Mouse (Mus musculus) MEL (cell line): ENCODE results near the gene Fndc9. TPM values are rescaled to one million over a fixed set of nuclear protein-coding genes. Genes with fewer than 3 reads are reported as not detected.

Source experiments
- DNase-seq: peaks from one replicate; pipeline ENCODE4 v3.0.0; 2011; ENCODE audit warnings: low read depth, low spot score
- H3K27ac ChIP-seq: 2 replicates; pipeline ENCODE4 v1.5.1; 2012; ENCODE audit warnings: low read depth, mild to moderate bottlenecking, control low read depth, low read length, moderate library complexity; ENCODE audit not compliant: control insufficient read depth
- H3K27me3 ChIP-seq, 2 experiments: fragments of 150-350 bp in 1 of 2; sonication (generic) in 1 of 2; 2 replicates each; pipeline ENCODE4 v1.6.1; 2012; ENCODE audit warnings: low read length in 2 of 2, mild to moderate bottlenecking in 2 of 2, improper control_type of control experiment in 1 of 2, moderate library complexity in 1 of 2; ENCODE audit not compliant: insufficient read depth in 2 of 2, control insufficient read depth in 1 of 2
- H3K36me3 ChIP-seq, 2 experiments: 2 replicates each; pipeline ENCODE4 v1.6.1; 2012 to 2014; ENCODE audit warnings: low read length in 2 of 2, improper control_type of control experiment in 1 of 2, inconsistent platforms in 1 of 2, mild to moderate bottlenecking in 1 of 2; ENCODE audit not compliant: insufficient read depth in 2 of 2, control insufficient read depth in 1 of 2
- H3K4me1 ChIP-seq, 2 experiments: fragments of 150-350 bp in 1 of 2; sonication (generic) in 1 of 2; 2 replicates each; pipeline ENCODE4 v1.6.1; 2012; ENCODE audit warnings: low read length in 2 of 2, improper control_type of control experiment in 1 of 2, mild to moderate bottlenecking in 1 of 2; ENCODE audit not compliant: insufficient read depth in 2 of 2, control insufficient read depth in 1 of 2
- H3K4me3 ChIP-seq, 2 experiments: fragments of 150-350 bp in 1 of 2; sonication (generic) in 1 of 2; 2 replicates each; pipeline ENCODE4 v1.5.1; 2012; ENCODE audit warnings: low read depth in 2 of 2, low read length in 2 of 2, mild to moderate bottlenecking in 2 of 2, moderate library complexity in 2 of 2, control low read depth in 1 of 2, improper control_type of control experiment in 1 of 2; ENCODE audit not compliant: control insufficient read depth in 1 of 2, insufficient read depth in 1 of 2
- H3K79me2 ChIP-seq: 2 replicates; pipeline ENCODE4 v1.6.1; 2012; ENCODE audit warnings: mild to moderate bottlenecking, low read length, moderate library complexity; ENCODE audit not compliant: control insufficient read depth, poor library complexity, insufficient read depth
- H3K9ac ChIP-seq: 2 replicates; pipeline ENCODE4 v1.6.1; 2012; ENCODE audit warnings: low read depth, mild to moderate bottlenecking, control low read depth, low read length, moderate library complexity; ENCODE audit not compliant: control insufficient read depth, poor library complexity, severe bottlenecking
- H3K9me3 ChIP-seq: fragments of 150-350 bp; sonication (generic); replicated peaks from 2 replicates; pipeline ENCODE4 v1.6.1; 2012; ENCODE audit warnings: mild to moderate bottlenecking, low read length, improper control_type of control experiment, moderate library complexity; ENCODE audit not compliant: insufficient read depth
- CHD2 ChIP-seq: IDR thresholded peaks from 2 replicates; pipeline ENCODE4 v1.6.1; 2011; ENCODE audit warnings: low read length, improper control_type of control experiment
- EP300 ChIP-seq, 2 experiments: IDR thresholded peaks; 2 replicates each; pipeline ENCODE4 v1.6.1; 2011; ENCODE audit warnings: improper control_type of control experiment in 2 of 2, low read length in 2 of 2, low read depth in 1 of 2, mild to moderate bottlenecking in 1 of 2
- ETS1 ChIP-seq: IDR thresholded peaks from 2 replicates; pipeline ENCODE4 v1.6.1; 2012; ENCODE audit warnings: low read depth, mild to moderate bottlenecking, inconsistent platforms, low read length, improper control_type of control experiment, moderate library complexity
- GABPA ChIP-seq: IDR thresholded peaks from 2 replicates; pipeline ENCODE4 v1.6.1; 2012; ENCODE audit warnings: low read depth, mild to moderate bottlenecking, inconsistent platforms, low read length, improper control_type of control experiment, moderate library complexity
- JUND ChIP-seq: IDR thresholded peaks from 2 replicates; pipeline ENCODE4 v1.6.1; 2011; ENCODE audit warnings: low read depth, mild to moderate bottlenecking, improper control_type of control experiment, low read length
- MAX ChIP-seq: IDR thresholded peaks from 2 replicates; pipeline ENCODE4 v1.6.1; 2011; ENCODE audit warnings: low read length, improper control_type of control experiment
- MXI1 ChIP-seq: IDR thresholded peaks from 2 replicates; pipeline ENCODE4 v1.6.1; 2011; ENCODE audit warnings: mild to moderate bottlenecking, low read depth, low read length, improper control_type of control experiment
- NELFE ChIP-seq: IDR thresholded peaks from 2 replicates; pipeline ENCODE4 v1.6.1; 2011; ENCODE audit warnings: low read depth, low read length, improper control_type of control experiment
- NRF1 ChIP-seq: IDR thresholded peaks from 2 replicates; pipeline ENCODE4 v1.6.1; 2014; ENCODE audit warnings: low read depth, mild to moderate bottlenecking, inconsistent platforms, low read length, improper control_type of control experiment, moderate library complexity; ENCODE audit not compliant: poor library complexity, insufficient read depth, severe bottlenecking
- SIN3A ChIP-seq: IDR thresholded peaks from 2 replicates; pipeline ENCODE4 v1.6.1; 2012; ENCODE audit warnings: low read length, improper control_type of control experiment, inconsistent platforms
- USF1 ChIP-seq: IDR thresholded peaks from 2 replicates; pipeline ENCODE4 v1.6.1; 2014; ENCODE audit warnings: low read depth, mild to moderate bottlenecking, inconsistent platforms, low read length, improper control_type of control experiment, moderate library complexity
- polyA plus RNA-seq, 2 experiments: library from polyadenylated mRNA; stranded (reverse) in 1 of 2; unstranded in 1 of 2; fragments of >175 nt in 1 of 2; fragments of >200 nt in 1 of 2; gene quantifications; 2 replicates each; pipeline versions ENCODE4 v1.2.1 to v1.2.4; 2012; ENCODE audit warnings: low replicate concordance in 2 of 2, low read depth in 1 of 2; ENCODE audit not compliant: insufficient read length in 2 of 2, insufficient read depth in 1 of 2, missing spikeins in 1 of 2
- total RNA-seq: library from RNA; depleted of rRNA; stranded (reverse); fragments of 300-350 nt; gene quantifications from 2 replicates; pipeline ENCODE4 v1.2.3, GENCODE M21; 2012

The Fndc9 gene
- total and polyA plus RNA-seq, 3 experiments: 0.08 to 0.35 TPM; not detected in 1

DNA sequence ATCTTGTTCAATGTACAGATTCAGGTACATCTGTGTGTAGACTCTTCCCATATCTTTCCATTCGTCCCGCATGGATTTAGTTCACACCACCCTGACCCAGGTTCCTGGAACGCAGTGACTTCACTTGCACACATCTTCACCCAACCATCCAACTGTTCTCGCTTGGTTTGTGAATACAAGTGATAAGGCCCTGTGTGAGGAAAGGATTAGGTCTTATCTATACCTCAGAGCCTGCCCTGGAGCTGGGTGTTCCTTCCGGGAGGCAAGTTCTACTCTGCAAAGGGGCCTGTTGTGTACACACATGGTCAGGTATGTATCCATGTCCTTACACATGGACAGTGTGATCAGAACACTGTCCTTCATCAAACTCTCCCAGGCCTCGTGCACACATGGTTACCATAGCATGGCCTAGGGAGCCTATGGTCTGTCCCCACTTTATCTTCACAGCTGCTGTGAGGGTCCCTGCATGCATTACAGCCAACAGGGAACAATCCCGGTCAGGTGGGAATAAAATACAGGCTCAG lies 5.9 kb downstream of the Fndc9 start (continued):
- no peak for TF ChIP-seq USF1
- no peak for TF ChIP-seq NRF1

GRCm38 (mm10) chr11:46241985-46242384 lies 6.7 kb downstream of the Fndc9 start:
- Histone ChIP-seq H3K27me3 (no peaks in the 10 kb centered on the region), H3K36me3 (peaks cover 2 to 26% of the 10 kb centered on the region in 2 experiments; a peak in 3 of 4 replicates), H3K27ac (no peak overlapping the region), H3K4me1 (peaks cover 25 to 30% of the 10 kb centered on the region in 2 experiments)
- no peak for DNase-seq
- TF ChIP-seq ETS1 (0 out of 2 replicates have a peak, but pooled peaks have one; percentile 9), NELFE (0 out of 2 replicates have a peak, but pooled peaks have one; percentile 6), EP300 (IDR thresholded peaks at IDR 0.05; ENCODE audit: low read depth in 1 of 2, low read length in 2 of 2) (no peak), JUND (no peak), SIN3A (no peak), MXI1 (no peak), MAX (no peak)
- TF ChIP-seq, all 39 proteins: peak for 2
- Histone ChIP-seq H3K9ac (no peak overlapping the region), H3K4me3 (no peak overlapping the region), H3K79me2 (no peaks in the 10 kb centered on the region), H3K9me3 (no peaks in the 10 kb centered on the region)

GRCm38 (mm10) chr11:46244731-46245604 lies 9.6 kb downstream of the Fndc9 start:
- DNase-seq: no peak
- H3K4me1 ChIP-seq: peaks cover 25 to 30% of the 10 kb centered on the region in 2 experiments
- H3K27me3 ChIP-seq: no peaks in the 10 kb centered on the region
- no peaks in the 10 kb centered on the region for H3K9me3 ChIP-seq
- no peak for TF ChIP-seq CHD2
- TF ChIP-seq GABPA: no peak
- H3K36me3 ChIP-seq: peaks cover 0 to 26% of the 10 kb centered on the region in 2 experiments; a peak in 3 of 4 replicates
- no peak overlapping the region for H3K9ac ChIP-seq
- H3K27ac ChIP-seq: no peak overlapping the region
- no peak overlapping the region for H3K4me3 ChIP-seq
- no peaks in the 10 kb centered on the region for H3K79me2 ChIP-seq
